Mouse (Mus musculus): ENCODE results near the gene Efhd2.

DNA sequence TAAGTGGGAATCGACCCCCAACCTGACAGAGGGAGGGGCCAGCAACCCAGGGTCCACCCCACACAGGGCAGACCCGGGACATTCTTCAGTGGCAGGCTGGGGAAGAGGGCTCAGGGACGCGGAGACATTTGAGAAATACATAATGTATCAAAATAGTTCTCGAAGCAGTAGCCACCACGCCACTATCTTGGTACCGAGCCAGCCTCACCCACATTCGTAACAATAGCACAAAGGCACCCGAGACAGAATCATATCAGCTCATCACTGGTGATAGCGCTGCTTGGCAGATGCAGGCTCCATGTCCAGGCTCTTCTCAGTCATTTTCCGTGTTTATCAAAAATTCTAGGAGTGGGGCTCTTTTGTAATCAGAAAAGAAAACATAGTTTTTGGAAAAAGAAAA, 49.2 kb upstream of the Efhd2 start:
- no peak for TF ChIP-seq CTCF (IDR thresholded peaks at IDR 0.05)
- TF ChIP-seq EP300 (IDR thresholded peaks at IDR 0.05): no peak

Measured in lung, postnatal 0 days (tissue).